Mouse (Mus musculus): Measurements from ENCODE around the gene Spcs3. TPM values are rescaled to one million over a fixed set of nuclear protein-coding genes. Genes with fewer than 3 reads are reported as not detected.

Gene Spcs3
- polyA plus RNA-seq, 1 experiment from 2014 or later: 71.1 TPM

GRCm38 (mm10) chr8:54550026-54550574 is 20.3 kb upstream of the Spcs3 start:
- Histone ChIP-seq H3K4me1 (ENCODE audit: control insufficient read depth, insufficient read depth, low read length) (no peaks in the 10 kb centered on the region), H3K9me3 (replicated peaks; ENCODE audit: control insufficient read depth, low read length) (no peaks in the 10 kb centered on the region), H3K36me3 (ENCODE audit: control insufficient read depth, insufficient read depth, low read length) (no peaks in the 10 kb centered on the region), H3K4me3 (ENCODE audit: low read depth, low read length) (no peak overlapping the region), H3K9ac (ENCODE audit: low read depth, low read length) (no peak overlapping the region), H3K4me2 (no peak overlapping the region), H3K27me3 (ENCODE audit: control insufficient read depth, insufficient read depth, low read length) (no peaks in the 10 kb centered on the region), H3K27ac (ENCODE audit: low read depth, low read length) (no peak overlapping the region)
- 86% methylated on average over 12 of the region's 12 CpGs for WGBS (ENCODE audit: insufficient replicate concordance)
- no peak for ATAC-seq (replicated peaks; ENCODE audit: insufficient number of reproducible peaks, low FRiP score, low TSS enrichment)

GRCm38 (mm10) chr8:54548383-54548782 is 18.6 kb upstream of the Spcs3 start:
- Histone ChIP-seq H3K27me3 (ENCODE audit: control insufficient read depth, insufficient read depth, low read length) (no peaks in the 10 kb centered on the region), H3K4me1 (ENCODE audit: control insufficient read depth, insufficient read depth, low read length) (no peaks in the 10 kb centered on the region), H3K9ac (ENCODE audit: low read depth, low read length) (no peak overlapping the region), H3K9me3 (replicated peaks; ENCODE audit: control insufficient read depth, low read length) (no peaks in the 10 kb centered on the region), H3K4me3 (ENCODE audit: low read depth, low read length) (no peak overlapping the region), H3K27ac (ENCODE audit: low read depth, low read length) (no peak overlapping the region), H3K4me2 (no peak overlapping the region), H3K36me3 (ENCODE audit: control insufficient read depth, insufficient read depth, low read length) (no peaks in the 10 kb centered on the region)
- 60% methylated on average over 6 of the region's 6 CpGs for WGBS (ENCODE audit: insufficient replicate concordance)
- no peak for ATAC-seq (replicated peaks; ENCODE audit: insufficient number of reproducible peaks, low FRiP score, low TSS enrichment)

DNA sequence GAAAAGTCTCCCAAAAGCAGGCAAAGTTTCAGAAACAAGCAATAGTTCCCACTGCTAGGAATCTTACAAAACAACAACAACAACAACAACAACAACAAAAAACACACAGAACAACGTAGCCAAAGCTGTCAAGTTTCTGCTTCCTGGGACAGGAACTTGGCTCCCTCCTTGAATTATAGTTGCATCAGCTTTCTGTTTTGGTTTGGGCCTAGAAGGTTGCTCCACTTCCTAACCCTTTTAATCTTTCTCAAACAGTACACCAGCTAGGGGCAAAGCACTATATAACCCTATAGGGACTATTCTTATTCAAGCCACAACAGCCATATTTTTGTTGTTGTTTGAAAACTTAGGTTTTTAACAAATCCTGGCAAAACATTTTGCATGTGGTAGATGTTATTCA is 11.5 kb upstream of the Spcs3 start:
- no peak overlapping the region for H3K27ac ChIP-seq (ENCODE audit: low read depth, low read length)
- H3K36me3 ChIP-seq (ENCODE audit: control insufficient read depth, insufficient read depth, low read length): no peaks in the 10 kb centered on the region
- H3K27me3 ChIP-seq (ENCODE audit: control insufficient read depth, insufficient read depth, low read length): no peaks in the 10 kb centered on the region
- WGBS (ENCODE audit: insufficient replicate concordance): 45% methylated on average over 1 of the region's 1 CpGs
- H3K4me3 ChIP-seq (ENCODE audit: low read depth, low read length): no peak overlapping the region
- no peak overlapping the region for H3K9ac ChIP-seq (ENCODE audit: low read depth, low read length)
- H3K4me1 ChIP-seq (ENCODE audit: control insufficient read depth, insufficient read depth, low read length): no peaks in the 10 kb centered on the region
- no peak for ATAC-seq (replicated peaks; ENCODE audit: insufficient number of reproducible peaks, low FRiP score, low TSS enrichment)
- no peak overlapping the region for H3K4me2 ChIP-seq
- H3K9me3 ChIP-seq (replicated peaks; ENCODE audit: control insufficient read depth, low read length): no peaks in the 10 kb centered on the region

GRCm38 (mm10) chr8:54537285-54537684 is 7.5 kb upstream of the Spcs3 start:
- WGBS (ENCODE audit: insufficient replicate concordance): 88% methylated on average over 3 of the region's 3 CpGs
- Histone ChIP-seq H3K36me3 (ENCODE audit: control insufficient read depth, insufficient read depth, low read length) (no peaks in the 10 kb centered on the region), H3K27me3 (ENCODE audit: control insufficient read depth, insufficient read depth, low read length) (no peaks in the 10 kb centered on the region), H3K27ac (ENCODE audit: low read depth, low read length) (no peak overlapping the region), H3K4me1 (ENCODE audit: control insufficient read depth, insufficient read depth, low read length) (no peaks in the 10 kb centered on the region), H3K9ac (ENCODE audit: low read depth, low read length) (no peak overlapping the region), H3K4me3 (ENCODE audit: low read depth, low read length) (no peak overlapping the region), H3K4me2 (no peak overlapping the region), H3K9me3 (replicated peaks; ENCODE audit: control insufficient read depth, low read length) (no peaks in the 10 kb centered on the region)
- ATAC-seq (replicated peaks; ENCODE audit: insufficient number of reproducible peaks, low FRiP score, low TSS enrichment): no peak

DNA sequence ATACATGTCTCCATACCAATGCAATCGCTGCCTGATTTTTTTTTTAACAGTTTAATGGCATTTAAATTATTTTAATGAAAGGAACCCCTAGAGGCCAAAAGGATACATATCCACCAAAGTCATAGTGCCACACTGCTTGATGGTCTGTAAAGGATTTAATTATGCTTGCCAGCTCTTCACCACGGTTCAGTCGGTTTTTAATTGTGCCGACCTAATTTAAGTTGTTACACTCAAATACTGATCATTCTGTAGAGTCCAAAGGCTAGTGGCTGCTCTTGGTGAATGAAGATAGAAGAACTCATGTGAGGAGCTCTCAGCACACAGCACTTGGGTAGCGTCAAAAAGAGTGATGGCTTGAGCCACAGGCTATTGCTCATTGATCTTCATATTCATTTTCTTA is 5.4 kb upstream of the Spcs3 start:
- H3K4me1 ChIP-seq (ENCODE audit: control insufficient read depth, insufficient read depth, low read length): peaks cover 3% of the 10 kb centered on the region; the same call in 1 of the 2 replicates
- H3K9ac ChIP-seq (ENCODE audit: low read depth, low read length): no peak overlapping the region
- ATAC-seq (replicated peaks; ENCODE audit: insufficient number of reproducible peaks, low FRiP score, low TSS enrichment): no peak
- no peak overlapping the region for H3K27ac ChIP-seq (ENCODE audit: low read depth, low read length)
- no peaks in the 10 kb centered on the region for H3K36me3 ChIP-seq (ENCODE audit: control insufficient read depth, insufficient read depth, low read length)
- WGBS (ENCODE audit: insufficient replicate concordance): 78% methylated on average over 5 of the region's 5 CpGs
- no peaks in the 10 kb centered on the region for H3K9me3 ChIP-seq (replicated peaks; ENCODE audit: control insufficient read depth, low read length)
- H3K4me2 ChIP-seq: no peak overlapping the region
- H3K4me3 ChIP-seq (ENCODE audit: low read depth, low read length): no peak overlapping the region
- H3K27me3 ChIP-seq (ENCODE audit: control insufficient read depth, insufficient read depth, low read length): no peaks in the 10 kb centered on the region

DNA sequence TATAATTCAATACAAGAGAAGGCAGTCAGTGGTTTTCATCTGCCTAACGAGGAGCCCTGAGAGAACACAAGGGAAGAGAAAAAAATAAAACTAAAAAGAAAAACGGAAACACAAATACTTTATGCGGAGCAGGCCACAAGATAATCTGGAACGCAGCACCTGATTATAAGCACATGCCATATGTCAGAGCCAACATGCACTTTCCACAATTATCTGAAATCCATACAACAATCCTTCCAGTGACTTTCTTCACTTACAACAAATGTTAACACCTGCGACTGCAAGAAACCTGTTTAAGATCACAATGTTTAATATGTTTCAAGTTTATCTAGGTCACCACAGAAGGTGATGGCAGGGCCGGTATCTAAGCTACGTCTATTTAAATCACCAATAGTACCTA is 1.2 kb downstream of the Spcs3 start:
- WGBS (ENCODE audit: insufficient replicate concordance): 30% methylated on average over 7 of the region's 7 CpGs
- H3K27me3 ChIP-seq (ENCODE audit: control insufficient read depth, insufficient read depth, low read length): no peaks in the 10 kb centered on the region
- H3K27ac ChIP-seq (ENCODE audit: low read depth, low read length): no peak overlapping the region

GRCm38 (mm10) chr8:54526700-54527099 is 3.1 kb downstream of the Spcs3 start:
- ATAC-seq (replicated peaks; ENCODE audit: insufficient number of reproducible peaks, low FRiP score, low TSS enrichment): no peak
- 94% methylated on average over 6 of the region's 6 CpGs for WGBS (ENCODE audit: insufficient replicate concordance)
- no peak overlapping the region for H3K27ac ChIP-seq (ENCODE audit: low read depth, low read length)
- no peak overlapping the region for H3K4me3 ChIP-seq (ENCODE audit: low read depth, low read length)
- peaks cover 11% of the 10 kb centered on the region; the same call in 1 of the 2 replicates for H3K4me1 ChIP-seq (ENCODE audit: control insufficient read depth, insufficient read depth, low read length)
- H3K4me2 ChIP-seq: no peak overlapping the region
- H3K9ac ChIP-seq (ENCODE audit: low read depth, low read length): no peak overlapping the region
- no peaks in the 10 kb centered on the region for H3K9me3 ChIP-seq (replicated peaks; ENCODE audit: control insufficient read depth, low read length)
- H3K27me3 ChIP-seq (ENCODE audit: control insufficient read depth, insufficient read depth, low read length): no peaks in the 10 kb centered on the region
- peaks cover 2% of the 10 kb centered on the region; the same call in 1 of the 2 replicates for H3K36me3 ChIP-seq (ENCODE audit: control insufficient read depth, insufficient read depth, low read length)

More for the DNA sequence above, 1.2 kb downstream of the Spcs3 start:
- H3K36me3 ChIP-seq (ENCODE audit: control insufficient read depth, insufficient read depth, low read length): peaks cover 2% of the 10 kb centered on the region; the same call in 1 of the 2 replicates
- peak overlapping the region; percentile 88 for H3K9ac ChIP-seq (ENCODE audit: low read depth, low read length)
- peak overlapping the region; percentile 74 for H3K4me2 ChIP-seq
- H3K4me3 ChIP-seq (ENCODE audit: low read depth, low read length): peak overlapping the region; percentile 90
- no peaks in the 10 kb centered on the region for H3K9me3 ChIP-seq (replicated peaks; ENCODE audit: control insufficient read depth, low read length)
- ATAC-seq (replicated peaks; ENCODE audit: insufficient number of reproducible peaks, low FRiP score, low TSS enrichment): no peak
- peaks cover 11% of the 10 kb centered on the region; the same call in 1 of the 2 replicates for H3K4me1 ChIP-seq (ENCODE audit: control insufficient read depth, insufficient read depth, low read length)

DNA sequence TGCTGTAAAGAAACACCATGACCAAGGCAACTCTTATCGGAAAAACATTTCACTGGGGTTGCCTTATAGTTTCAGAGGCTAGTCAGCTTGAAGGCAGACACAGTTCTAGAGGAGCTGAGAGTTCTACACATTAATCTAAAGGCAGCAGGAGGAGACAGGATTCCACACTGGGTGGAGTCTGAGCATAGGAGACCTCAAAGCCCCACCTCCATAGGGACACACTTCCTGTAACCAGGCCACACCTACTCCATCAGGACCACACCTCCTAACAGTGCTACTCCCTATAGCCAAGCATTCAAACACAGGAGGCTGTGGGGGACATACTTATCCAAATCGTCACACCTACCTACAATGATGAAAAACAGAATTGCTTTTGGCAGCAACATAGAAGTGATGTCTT is 4.2 kb downstream of the Spcs3 start:
- H3K9ac ChIP-seq (ENCODE audit: low read depth, low read length): no peak overlapping the region
- 85% methylated on average over 2 of the region's 2 CpGs for WGBS (ENCODE audit: insufficient replicate concordance)
- H3K4me2 ChIP-seq: no peak overlapping the region
- peaks cover 2% of the 10 kb centered on the region; the same call in 1 of the 2 replicates for H3K36me3 ChIP-seq (ENCODE audit: control insufficient read depth, insufficient read depth, low read length)
- H3K27me3 ChIP-seq (ENCODE audit: control insufficient read depth, insufficient read depth, low read length): no peaks in the 10 kb centered on the region
- H3K4me3 ChIP-seq (ENCODE audit: low read depth, low read length): no peak overlapping the region
- peaks cover 11% of the 10 kb centered on the region; the same call in 1 of the 2 replicates for H3K4me1 ChIP-seq (ENCODE audit: control insufficient read depth, insufficient read depth, low read length)
- ATAC-seq (replicated peaks; ENCODE audit: insufficient number of reproducible peaks, low FRiP score, low TSS enrichment): no peak
- no peaks in the 10 kb centered on the region for H3K9me3 ChIP-seq (replicated peaks; ENCODE audit: control insufficient read depth, low read length)
- H3K27ac ChIP-seq (ENCODE audit: low read depth, low read length): no peak overlapping the region

GRCm38 (mm10) chr8:54520516-54520915 is 9.3 kb downstream of the Spcs3 start:
- no peaks in the 10 kb centered on the region for H3K27me3 ChIP-seq (ENCODE audit: control insufficient read depth, insufficient read depth, low read length)
- no peak for ATAC-seq (replicated peaks; ENCODE audit: insufficient number of reproducible peaks, low FRiP score, low TSS enrichment)
- H3K9ac ChIP-seq (ENCODE audit: low read depth, low read length): no peak overlapping the region
- WGBS (ENCODE audit: insufficient replicate concordance): 78% methylated on average over 4 of the region's 4 CpGs
- peaks cover 2% of the 10 kb centered on the region; the same call in 1 of the 2 replicates for H3K36me3 ChIP-seq (ENCODE audit: control insufficient read depth, insufficient read depth, low read length)
- H3K4me2 ChIP-seq: no peak overlapping the region
- H3K4me1 ChIP-seq (ENCODE audit: control insufficient read depth, insufficient read depth, low read length): no peaks in the 10 kb centered on the region
- H3K27ac ChIP-seq (ENCODE audit: low read depth, low read length): no peak overlapping the region
- no peak overlapping the region for H3K4me3 ChIP-seq (ENCODE audit: low read depth, low read length)
- H3K9me3 ChIP-seq (replicated peaks; ENCODE audit: control insufficient read depth, low read length): no peaks in the 10 kb centered on the region

All from heart, embryonic 11.5 days (tissue).